Mouse (Mus musculus) macrophage (primary cell): ENCODE measurements around the gene Ptcd2. TPM values are rescaled to one million over a fixed set of nuclear protein-coding genes. Genes with fewer than 3 reads are reported as not detected.

Experiments used
- polyA plus RNA-seq: library from polyadenylated mRNA; stranded (reverse); fragments of 250-400 nt; gene quantifications from 3 replicates; pipeline ENCODE4 v1.2.4, GENCODE M21; 2018; ENCODE audit warnings: inconsistent platforms

Ptcd2 gene
- polyA plus RNA-seq, 1 experiment from 2014 or later: 27.2 TPM

Other genes with a start within 250 kb of the Ptcd2 start
- 0.04 to 0.14 TPM (median 0.04 TPM) in 3 replicates for gene Zfp366, start 159.9 kb downstream of the Ptcd2 start, polyA plus RNA-seq
- gene Mrps27, start 81 bp upstream of the Ptcd2 start, polyA plus RNA-seq: 10.1 to 23.1 TPM (median 12.5 TPM) in 3 replicates
- 0.04 to 0.09 TPM in 2 of 3 replicates, not detected in the other for gene Map1b, start 171.8 kb upstream of the Ptcd2 start, polyA plus RNA-seq